Mouse (Mus musculus) embryonic stem cell, embryonic (primary cell): ENCODE measurements at regions not wholly inside any gene's neighbourhood (a gene's known extent, or its start where the extent isn't known, plus 50 kb on each side); places are given as distances from the start of the nearest gene placed in this dataset.

Experiments
- CTCF ChIA-PET, 4 experiments: fragments of 300-600 bp in 2 of 4; fragments of 350-600 bp in 2 of 4; sonication (Branson Sonifier 250); formaldehyde crosslinking; loops; one replicate each; lab custom pipeline; 2022; ENCODE audit warnings: inconsistent platforms in 2 of 4; lab: Charles Lee
- POLR2A ChIA-PET, 4 experiments: fragments of 300-600 bp in 2 of 4; fragments of 350-600 bp in 2 of 4; sonication (Branson Sonifier 250); formaldehyde crosslinking; loops; one replicate each; lab custom pipeline; 2022; ENCODE audit warnings: antibody characterized with exemption in 4 of 4, inconsistent platforms in 1 of 4; lab: Charles Lee

- POLR2A ChIA-PET: no interaction called here
- CTCF ChIA-PET: no interaction called here
Observed at GRCm38 (mm10) chr5:50130202-50130601, 71.4 kb upstream of the Adgra3 start.

GRCm38 (mm10) chr5:50128972-50129371 is 70.2 kb upstream of the Adgra3 start:
- ChIA-PET POLR2A (no interaction called here), CTCF (no interaction called here)

- POLR2A ChIA-PET: no interaction called here
Observed at GRCm38 (mm10) chr5:50126594-50126993, 67.8 kb upstream of the Adgra3 start.

GRCm38 (mm10) chr5:50126177-50126576 is 67.4 kb upstream of the Adgra3 start:
- CTCF ChIA-PET: interaction anchor here in 1 of 4 experiments (0.5 kb wide), 1 partner anchor 176 kb away, joined by 3 read pairs; no protein-coding TSS in a partner anchor
- POLR2A ChIA-PET: interaction anchor here in 1 of 4 experiments (1.6 kb wide), 1 partner anchor 17 kb away, joined by 3 read pairs; no protein-coding TSS in a partner anchor

More at GRCm38 (mm10) chr5:50126594-50126993, 67.8 kb upstream of the Adgra3 start:
- CTCF ChIA-PET: interaction anchor here in 1 of 4 experiments (0.5 kb wide), 1 partner anchor 177 kb away, joined by 3 read pairs; no protein-coding TSS in a partner anchor

GRCm38 (mm10) chr5:50125676-50126075 is 66.9 kb upstream of the Adgra3 start:
- POLR2A ChIA-PET: interaction anchor here in 1 of 4 experiments (1.0 to 1.6 kb wide), 2 partner anchors 17 to 67 kb away, joined by 3 read pairs; partner anchors contain the start of gene Adgra3
- CTCF ChIA-PET: no interaction called here

GRCm38 (mm10) chr5:50122829-50123241 is 64.0 kb upstream of the Adgra3 start:
- ChIA-PET CTCF (no interaction called here), POLR2A (interaction anchor here in 3 of 4 experiments (0.9 to 2.2 kb wide), 9 partner anchors 9 to 80 kb away, joined by 3 to 8 read pairs (median 6); partner anchors contain the start of gene Adgra3 (in 2 of the 3))

GRCm38 (mm10) chr5:50119860-50120259 is 61.1 kb upstream of the Adgra3 start:
- ChIA-PET CTCF (no interaction called here), POLR2A (no interaction called here)
